Mouse (Mus musculus) left cerebral cortex, adult 8-10 months (tissue): ENCODE data around the gene Hoxa3. TPM values are rescaled to one million over a fixed set of nuclear protein-coding genes. Genes with fewer than 3 reads are reported as not detected.

Source experiments
- DNase-seq, 2 experiments: peaks; one replicate each; pipeline ENCODE4 v3.0.0; 2022; ENCODE audit warnings: low spot score in 2 of 2
- total RNA-seq, 4 experiments: library from RNA; stranded (reverse); gene quantifications; 2 replicates each; pipeline ENCODE4 v1.2.4; 2022

Hoxa3 gene
- total RNA-seq, 4 experiments from 2014 or later = not detected

DNA sequence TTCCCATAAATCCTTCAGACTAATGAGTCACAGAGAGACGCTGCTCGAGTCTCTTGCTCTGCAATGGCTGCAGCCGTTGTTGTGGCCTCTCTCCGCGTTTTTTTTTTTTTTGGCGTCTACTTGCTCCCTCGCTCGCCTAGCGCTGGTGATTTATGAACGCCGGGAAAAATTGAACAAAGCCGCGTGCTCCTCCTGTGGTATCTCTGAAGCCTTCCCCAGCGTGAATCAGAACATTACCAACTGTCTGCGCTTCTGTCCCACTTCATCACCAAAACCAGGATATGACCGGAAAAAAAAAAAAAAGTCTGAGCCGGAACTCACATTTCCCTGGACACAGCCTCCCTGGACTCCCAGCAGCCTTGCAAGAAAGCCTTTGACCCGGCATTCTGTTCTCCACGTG, 27.9 kb downstream of the Hoxa3 start:
- DNase-seq = no peak

DNA sequence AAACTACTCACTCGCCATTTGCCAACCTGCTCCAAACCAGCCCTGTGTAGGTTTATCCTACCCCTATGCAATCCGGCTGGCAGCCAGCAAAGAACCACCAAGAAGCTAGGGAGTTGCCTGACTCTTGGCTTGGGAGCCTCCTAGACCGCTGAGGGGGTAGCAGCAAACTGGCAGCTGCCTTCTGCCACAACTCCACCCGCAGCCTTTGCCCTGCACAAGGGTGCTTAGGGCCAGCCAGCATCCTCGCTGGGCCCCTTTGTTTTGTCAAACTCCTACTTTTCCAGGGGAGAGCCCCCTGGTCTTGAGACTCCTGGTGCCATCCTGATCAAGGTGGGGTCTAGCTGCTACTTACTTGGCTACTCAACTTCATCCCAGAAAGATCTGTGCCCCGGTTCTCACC, 28.5 kb downstream of the Hoxa3 start:
- no peak for DNase-seq

DNA sequence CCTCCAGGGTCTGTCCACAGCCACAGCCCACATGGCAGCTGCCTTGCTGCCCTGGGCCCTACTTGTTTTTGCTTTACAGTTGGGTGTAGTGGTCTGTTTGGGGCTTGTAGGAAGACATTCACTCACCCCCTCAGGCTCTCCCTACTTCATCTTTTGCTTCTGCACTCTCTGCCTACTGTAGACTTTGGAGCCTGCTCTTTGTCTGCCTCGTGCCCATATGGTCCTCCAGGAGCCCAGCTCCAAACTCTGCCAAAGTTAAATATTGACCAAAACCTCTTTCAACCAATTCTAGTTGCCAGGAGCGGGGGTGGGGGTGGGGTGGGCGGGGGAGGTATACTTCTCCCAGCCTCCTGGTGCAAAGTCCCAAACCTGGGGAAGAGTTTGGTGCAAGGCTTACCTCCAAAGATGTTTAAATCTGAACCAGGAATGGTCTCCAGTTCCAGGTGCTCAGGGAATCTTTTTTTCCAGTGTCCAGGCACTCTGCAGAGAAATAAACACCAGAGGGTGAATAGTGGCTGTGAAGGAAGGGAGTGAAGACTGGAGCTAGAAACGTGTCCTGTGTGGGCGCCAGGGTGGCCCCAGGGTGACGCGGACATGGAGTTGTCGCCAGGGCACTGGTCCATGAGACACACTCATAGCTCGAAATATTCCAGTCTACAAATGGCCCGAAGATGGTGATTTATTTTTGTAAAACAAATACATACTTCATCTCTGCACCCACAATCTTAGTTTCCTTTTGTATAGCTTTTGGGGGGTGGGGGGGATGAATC, 29.6 kb downstream of the Hoxa3 start:
- DNase-seq = no peak

DNA sequence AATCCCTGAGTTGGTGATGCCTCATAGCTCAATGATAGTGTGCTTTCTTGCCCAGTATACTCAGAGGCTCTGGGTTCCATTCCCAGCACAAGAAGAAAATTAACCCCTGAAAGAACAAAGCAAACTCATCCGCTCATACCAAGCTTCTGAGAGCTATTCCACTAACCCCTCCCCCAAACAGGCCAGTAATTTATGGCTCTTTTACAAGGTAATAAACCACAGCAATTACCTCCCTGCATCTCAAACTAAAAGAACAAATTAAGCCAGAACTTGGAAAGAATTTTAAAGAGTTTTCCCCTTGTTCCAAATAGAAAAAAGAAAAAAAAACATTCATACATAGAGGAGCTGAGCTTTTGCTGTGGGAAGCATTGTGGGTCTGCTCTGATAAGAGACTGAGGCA, 30.3 kb downstream of the Hoxa3 start:
- no peak for DNase-seq

DNA sequence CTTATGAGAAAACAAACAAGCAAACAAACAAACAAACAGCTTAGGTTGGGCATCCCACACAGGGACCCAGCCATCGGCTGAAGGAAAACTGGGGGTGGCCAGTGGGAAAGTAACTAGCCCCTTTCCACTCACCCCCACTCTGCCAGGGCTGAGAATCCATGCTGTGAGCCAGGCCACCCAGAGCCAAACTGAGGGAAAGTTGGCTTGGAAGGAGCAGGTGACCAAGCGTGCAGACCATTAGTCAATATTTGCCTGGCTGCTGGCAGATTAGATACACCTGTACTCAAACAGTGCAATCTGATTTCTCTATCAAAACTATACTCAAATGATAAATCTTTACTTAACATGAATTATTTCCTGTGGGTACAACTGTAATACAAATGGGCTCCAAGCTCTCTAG, 31.1 kb downstream of the Hoxa3 start:
- no peak for DNase-seq

DNA sequence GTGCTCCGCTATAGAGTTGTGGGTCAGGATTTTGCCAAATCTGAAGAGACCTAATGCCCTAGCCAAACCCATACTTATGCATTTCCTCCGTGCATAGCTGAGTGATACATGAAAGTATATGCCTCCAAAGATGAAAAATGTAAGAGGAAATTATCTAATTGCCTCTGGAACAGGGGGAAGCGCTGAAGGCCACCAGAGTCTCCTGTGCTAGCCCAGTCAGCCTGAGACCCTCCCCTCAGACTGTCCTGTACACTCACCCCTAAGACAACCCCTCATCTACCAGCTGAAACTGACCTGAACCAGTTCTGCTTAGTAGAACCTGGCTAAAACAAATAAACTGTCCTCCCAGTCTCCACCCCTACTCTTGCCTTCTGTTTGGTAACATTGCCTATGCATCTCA, 32.4 kb downstream of the Hoxa3 start:
- DNase-seq = no peak

DNA sequence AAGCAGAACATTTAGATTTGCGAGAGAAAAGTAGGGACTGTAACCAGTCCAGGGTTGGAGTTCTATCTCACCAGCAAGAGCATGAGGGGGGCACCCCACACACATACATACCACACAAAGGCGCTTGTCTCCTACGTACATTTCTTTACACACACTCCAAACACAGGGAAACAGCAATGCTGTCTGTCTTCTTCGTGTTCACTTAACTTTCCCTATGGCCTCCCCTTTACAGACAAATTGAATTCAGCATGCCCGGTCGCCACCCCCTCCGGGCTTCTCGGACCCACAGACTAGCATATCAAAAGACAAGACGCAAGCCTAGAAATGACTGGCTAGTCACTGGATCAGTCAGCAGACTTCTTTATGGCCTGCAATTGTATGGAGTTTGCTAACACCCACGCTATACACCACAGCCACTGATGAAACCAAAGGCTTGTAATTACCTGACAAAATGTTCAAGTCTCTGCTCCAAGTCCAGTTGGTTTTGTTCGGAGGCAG, 32.9 kb downstream of the Hoxa3 start:
- DNase-seq = no peak

DNA sequence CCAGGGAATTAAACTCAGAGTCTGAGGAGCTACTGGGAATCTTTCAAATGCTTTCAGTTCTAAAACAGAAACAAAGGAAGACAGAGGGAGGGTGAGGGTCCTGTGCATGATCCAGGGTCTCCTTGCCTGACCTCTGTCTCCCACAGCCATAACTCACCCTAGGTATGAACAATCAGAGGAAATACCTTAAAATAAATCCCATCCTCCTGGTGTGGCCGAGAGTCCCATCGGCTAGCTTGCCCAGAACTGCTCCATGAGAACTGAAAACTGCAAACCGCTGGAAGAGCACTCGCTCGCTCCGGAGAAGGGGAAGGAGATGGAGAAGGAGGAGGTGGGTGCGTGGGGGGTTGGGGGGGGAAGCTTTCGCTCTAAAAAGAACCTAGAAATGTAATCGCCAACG, 33.4 kb downstream of the Hoxa3 start:
- no peak for DNase-seq

DNA sequence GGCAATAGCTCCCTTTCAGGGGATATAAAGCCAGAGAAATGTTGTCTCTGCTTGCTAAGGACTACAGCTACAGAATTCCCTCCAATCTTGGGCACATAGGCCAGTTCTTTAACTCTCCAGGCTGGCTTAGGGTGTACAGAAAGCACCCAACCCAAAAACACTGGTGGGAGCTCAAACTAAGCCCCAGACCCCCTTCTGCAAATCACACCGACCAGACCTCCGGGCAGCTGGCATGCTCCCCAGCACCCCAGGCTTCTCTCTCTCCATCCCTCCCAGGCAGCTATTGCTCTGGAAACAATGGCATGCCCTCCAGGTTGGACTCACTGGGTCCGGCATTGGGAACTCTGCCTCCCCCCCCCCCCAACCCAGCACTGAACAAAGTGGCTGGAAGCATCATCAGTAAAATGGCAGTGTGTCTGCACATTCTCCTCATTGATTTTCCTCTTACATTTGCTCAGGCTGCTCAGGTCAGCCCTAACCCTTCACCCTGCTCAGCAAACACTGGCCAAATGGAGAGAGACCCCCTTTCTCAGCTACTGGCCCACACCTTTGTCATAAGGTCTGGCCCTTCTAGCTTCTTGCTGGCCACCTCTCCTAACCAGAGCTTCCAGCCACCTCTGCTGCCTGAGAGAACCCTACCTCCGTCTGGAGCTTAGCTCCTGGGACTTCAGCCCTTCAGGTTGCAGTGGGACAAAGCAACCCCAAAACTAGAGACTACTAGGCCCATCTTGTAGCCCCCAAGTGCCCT, 34.0 kb downstream of the Hoxa3 start:
- no peak for DNase-seq

DNA sequence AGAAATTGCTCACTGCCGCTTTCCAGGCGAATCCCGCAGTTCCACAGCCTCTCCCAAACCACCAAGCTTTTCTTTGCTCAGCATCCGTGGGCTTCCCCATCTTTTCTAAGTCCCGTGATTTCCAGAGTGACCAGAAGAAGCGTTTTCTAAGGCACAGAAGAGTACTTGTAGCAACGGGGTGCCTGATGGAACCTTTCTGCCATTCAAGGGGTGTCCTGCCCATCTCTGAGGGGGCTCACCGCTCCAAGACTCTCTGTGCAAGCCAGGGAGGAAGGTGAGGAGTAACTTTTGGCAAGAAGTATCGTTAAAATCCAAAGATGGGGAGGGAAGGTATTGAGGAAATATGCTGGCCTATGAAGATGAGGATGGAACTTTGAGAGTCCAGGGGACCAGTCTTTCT, 35.3 kb downstream of the Hoxa3 start:
- no peak for DNase-seq

DNA sequence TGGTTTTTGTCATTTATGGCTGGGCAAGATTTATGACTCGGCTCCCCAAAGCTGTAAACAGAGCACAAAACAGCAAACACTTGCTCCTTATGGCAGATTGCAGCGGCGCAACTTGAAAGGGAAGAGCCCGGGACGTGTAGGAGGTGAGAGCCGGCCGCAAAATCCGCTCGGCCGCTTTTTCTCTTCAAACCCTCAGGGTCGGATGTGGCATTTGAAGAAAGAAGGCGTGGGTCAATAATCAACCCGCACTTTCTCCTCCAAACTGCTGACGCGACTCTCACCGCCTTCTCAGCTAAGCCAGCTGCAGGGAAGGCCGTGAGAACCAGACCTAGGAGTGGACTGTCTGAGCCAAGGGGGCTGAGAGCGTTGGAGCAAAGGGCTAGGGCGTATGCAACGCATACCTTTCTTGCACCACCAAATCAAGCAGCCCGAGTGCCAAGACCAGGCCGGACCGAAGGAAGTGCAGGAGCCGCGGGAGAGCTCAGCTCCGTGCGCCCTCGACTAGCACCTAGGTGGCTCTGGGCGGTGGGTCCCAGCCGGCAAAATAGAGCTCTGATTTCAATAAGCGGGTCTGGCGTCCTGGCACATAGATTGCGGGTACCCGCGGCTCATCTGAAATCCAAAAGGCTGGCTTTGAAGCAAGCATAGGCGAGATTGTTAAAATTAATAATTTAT, 35.9 kb downstream of the Hoxa3 start, which contains the start of gene 5730596B20Rik:
5730596B20Rik (plus strand) TSS at position 438 of the 675 bp plus-strand sequence.
- no peak for DNase-seq

DNA sequence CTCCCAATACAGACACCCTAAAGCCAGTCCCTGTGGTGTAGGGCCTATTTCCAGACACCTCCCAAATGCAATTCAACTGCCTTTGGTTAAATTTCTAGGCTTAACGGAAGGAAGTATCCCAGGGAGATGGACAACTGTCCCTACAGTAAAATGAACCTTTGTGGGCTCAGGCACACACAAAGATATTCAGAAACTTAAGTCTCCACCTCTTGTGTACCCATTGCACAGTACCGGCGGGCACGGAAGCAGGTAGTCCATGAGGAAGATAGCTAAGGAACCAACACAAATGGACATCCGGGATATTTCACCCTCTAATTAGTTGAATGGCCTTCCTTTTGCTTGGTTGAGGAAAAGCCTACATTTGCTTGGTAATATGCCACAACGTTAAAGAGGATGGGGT, 36.7 kb downstream of the Hoxa3 start:
- no peak for DNase-seq

DNA sequence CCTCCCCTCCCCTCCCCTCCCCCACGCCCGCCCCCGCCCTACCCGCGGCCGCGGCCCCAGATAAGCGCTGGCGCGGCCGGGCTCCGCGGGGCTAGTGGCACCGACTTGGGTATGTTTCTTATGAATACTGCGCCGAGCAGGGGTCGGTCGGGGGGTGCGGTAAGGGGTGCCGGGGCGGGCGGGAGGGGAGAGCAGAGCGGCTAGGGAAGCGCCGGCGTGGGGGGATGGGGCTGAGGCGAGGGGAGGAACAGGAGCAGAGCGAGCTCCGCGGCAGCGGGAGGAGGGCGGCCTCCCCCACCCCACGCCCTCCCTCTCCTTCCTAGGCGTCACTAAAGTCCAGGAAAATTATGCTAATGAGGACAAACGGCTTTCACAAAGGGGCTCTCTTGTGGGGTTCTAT, 37.3 kb downstream of the Hoxa3 start:
- DNase-seq = no peak

DNA sequence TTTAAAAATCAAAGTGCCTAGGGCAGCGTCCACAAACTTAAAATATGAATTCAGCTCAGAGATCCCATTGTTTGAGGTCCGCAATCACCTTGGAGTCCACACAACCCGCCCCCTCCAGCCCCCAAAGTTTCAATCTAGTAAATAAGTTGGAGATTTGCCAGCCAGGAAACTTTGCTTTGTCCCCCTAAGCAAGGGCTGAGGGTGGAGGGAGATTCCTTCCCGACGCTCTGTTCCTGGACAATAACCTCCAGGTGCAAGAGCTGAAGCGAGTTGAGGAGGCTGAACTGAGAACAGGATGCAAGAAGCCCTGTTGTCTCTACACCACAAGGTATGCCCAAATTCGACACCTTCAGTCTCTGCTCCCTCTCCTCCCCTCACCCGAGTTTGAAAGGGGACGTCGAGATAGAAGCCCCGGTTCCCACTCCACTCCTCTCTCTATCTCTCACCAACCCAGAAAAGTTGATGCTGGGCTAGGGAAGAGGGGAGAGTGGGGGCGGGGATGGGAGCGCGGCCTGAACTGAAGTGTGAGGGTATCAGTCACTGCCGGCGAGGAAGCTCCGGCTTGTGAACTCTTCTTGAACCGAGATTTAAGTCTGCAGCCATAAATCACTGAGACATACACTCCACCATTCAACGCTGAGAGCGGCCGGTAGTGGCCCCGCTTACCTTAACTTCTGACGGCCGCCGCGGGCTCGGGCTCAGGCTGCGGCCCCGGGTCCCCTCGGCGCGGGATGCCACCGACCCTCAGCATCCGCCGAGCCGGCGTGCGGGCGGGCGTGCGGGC, 38.0 kb downstream of the Hoxa3 start:
- DNase-seq = no peak

DNA sequence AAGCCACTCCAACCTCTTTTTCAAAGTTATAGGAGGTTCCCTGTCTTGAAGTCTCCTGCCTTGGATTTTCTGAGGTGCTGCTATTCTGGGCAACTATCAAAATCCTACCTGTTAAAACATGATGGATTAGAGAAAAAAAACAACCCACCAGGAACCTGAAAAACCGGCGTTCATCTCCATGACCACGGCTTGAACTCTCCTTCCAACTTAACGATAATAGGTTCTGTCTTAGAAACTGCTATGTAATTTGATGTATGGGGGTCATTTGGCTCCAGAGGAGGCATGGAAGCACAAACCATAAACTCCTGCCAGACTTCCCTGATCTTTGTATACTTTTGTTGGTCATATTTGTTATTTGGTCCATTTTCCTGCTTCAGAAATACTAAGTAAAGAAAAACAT, 39.5 kb downstream of the Hoxa3 start:
- no peak for DNase-seq

DNA sequence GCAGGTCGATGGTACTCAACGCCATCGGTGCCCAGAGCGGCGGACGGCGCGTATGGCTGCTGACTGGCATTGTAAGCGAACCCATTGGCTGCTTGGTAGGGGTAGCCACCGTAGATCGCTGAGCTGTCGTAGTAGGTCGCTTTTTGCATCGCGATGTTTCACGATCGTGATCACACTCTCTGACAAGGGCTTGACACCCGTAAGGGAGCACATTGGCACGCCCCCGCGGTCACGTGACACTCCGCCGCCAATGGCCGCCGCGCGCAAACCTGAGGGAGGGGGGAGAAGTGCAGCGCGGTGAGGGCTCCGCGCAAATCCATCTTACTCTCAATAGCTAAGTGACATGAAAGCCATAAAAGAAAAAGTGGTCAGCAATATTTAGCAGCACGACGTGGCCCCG, 40.6 kb downstream of the Hoxa3 start:
- no peak for DNase-seq

DNA sequence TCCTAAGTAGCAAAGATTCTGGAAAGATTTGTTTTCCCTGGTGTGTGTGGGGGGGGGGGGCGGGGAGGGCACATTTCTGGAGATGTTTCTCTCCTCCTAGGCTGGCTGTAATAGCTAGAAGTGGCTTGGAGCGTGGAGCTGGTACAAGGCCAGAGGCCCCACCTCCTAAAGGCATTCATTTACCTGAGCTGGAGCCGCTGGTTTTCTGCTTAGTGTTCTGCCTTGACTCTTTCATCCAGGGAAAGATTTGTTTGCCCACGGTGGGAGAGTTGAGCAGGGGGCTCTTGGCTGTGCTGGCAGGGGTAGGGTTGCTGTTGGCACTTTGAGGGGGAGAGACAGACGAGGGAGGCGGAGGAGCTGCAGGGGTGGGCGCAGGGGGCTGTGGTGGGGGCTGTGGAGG, 41.2 kb downstream of the Hoxa3 start:
- DNase-seq = no peak

DNA sequence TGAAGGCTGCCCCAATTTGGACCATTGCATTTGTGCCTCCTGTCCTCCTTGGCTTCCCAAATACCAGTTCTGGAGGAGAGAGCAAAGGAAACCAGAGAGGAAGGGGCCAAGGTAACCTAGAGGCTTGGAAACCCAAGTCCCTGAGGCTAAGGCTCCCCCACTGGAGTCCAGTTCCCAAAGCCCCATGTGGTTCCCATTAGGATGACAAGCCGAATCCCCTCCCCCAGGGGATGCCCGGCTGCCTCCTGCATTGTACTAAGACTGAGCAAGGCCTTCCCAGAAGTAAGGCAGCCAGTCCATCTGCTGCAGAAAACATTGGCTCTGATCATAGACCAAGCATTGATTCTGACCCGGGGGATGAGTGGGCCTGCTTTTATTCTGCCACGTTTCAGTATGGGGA, 41.8 kb downstream of the Hoxa3 start:
- DNase-seq = no peak

DNA sequence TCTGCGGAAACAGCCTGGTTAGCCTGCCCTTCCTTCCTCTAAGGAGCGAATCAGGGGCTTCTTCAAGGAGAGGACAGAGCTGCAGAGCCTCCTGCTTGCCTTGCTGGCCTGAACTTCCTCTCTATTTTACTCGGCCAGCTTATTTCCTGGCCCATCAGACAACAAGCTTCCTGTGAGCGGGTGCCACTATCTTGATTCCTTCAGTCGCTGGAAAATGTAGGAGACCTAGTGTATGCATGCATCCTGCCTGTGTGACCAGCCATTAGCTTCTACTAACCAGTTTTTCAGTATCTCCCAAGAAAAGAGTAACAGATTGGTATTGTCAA, 42.3 kb downstream of the Hoxa3 start:
- DNase-seq = no peak

DNA sequence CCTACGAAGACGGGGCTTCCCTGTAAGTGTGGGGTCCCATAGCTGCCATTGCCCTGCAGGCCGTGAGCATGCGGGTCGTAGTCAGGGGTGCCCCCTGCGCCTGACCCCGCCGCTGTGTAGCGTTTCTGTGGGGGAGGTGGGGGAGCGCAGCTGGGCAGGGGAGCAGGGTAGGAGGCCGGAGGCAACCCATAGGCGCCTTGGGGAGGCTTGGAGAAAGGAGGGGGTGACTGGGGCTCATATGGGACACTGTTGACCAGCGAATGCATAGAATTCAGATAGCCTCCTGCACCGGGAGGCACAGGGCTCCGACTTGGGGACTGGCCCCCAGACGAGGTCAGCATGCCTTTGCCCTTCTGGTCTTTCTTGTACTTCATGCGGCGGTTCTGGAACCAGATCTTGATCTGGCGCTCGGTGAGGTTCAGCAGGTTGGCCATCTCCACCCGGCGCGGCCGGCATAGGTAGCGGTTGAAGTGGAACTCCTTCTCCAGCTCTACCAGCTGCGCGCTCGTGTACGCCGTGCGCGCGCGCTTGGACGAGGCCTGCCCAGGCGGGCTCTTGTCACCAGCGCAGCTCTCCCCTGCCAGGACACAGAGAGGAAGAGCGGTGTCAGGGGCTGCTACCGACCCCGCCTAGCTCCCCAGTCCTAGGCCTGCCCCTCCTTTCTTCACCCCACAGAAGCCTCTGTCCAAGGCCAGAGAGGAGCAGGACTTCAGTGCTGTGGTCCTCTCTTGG, 42.8 kb downstream of the Hoxa3 start:
- DNase-seq = no peak
